Comparison of ENCODE assay signal across 17 mouse cellular contexts in the genomic region with DNA sequence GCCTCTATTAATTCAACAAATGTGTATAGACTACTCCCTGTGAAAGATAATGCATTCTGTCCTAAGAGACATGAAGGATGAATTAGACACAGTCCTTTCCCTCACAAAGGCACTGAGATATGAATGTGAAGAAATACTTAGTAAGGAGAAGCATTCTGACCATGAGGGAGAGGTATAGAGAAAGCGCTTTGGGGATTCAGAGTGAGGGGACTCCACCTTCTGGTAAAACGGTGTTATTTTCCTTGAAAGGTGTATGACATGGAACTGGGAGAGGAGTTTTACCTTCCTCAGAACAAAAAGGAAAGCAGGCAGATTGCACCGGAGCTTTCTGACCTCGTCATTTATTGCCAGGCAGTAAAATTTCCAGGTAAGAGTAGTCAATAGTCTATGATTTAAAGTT.
DNase-seq lines count a peak whose midpoint lies in the region; ATAC-seq and TF ChIP-seq lines count a peak whose summit lies in the region.
"Had no signal": no experiment of that assay in that cellular context is flagged by ENCODE, and none has a peak within 500 bp of the region (broad histone marks: within the 10 kb centered on the region; RNA-seq: fewer than 3 reads in every experiment).

No protein-coding gene starts in this region.

- no peaks in the 10 kb centered on the region for H3K4me1 ChIP-seq in forebrain, embryonic 14.5 days (ENCODE audit: control insufficient read depth, insufficient read depth, low read length)
- H3K4me1 ChIP-seq in forebrain, embryonic 10.5 days, result peaks cover 5% of the 10 kb centered on the region
- no peaks in the 10 kb centered on the region for H3K4me1 ChIP-seq in intestine, postnatal 0 days (replicated peaks; ENCODE audit: control insufficient read depth, insufficient read depth, low read length)
- no peaks in the 10 kb centered on the region for H3K4me1 ChIP-seq in intestine, embryonic 16.5 days (ENCODE audit: control insufficient read depth, insufficient read depth, low read length)
- H3K4me1 ChIP-seq in midbrain, embryonic 14.5 days (ENCODE audit: control insufficient read depth, insufficient read depth, low read length), result no peaks in the 10 kb centered on the region
- H3K4me1 ChIP-seq in midbrain, embryonic 11.5 days (ENCODE audit: control insufficient read depth, insufficient read depth, low read length), result no peaks in the 10 kb centered on the region
- H3K4me1 ChIP-seq in cerebellum, adult 2 months (ENCODE audit: control insufficient read depth, insufficient read depth, low read length), result no peaks in the 10 kb centered on the region
- H3K4me1 ChIP-seq: hindbrain, embryonic 12.5 days; intestine, embryonic 15.5 days had no signal

- peak; percentile 63 for TF ChIP-seq CTCF in intestine, postnatal 0 days (IDR thresholded peaks at IDR 0.05; ENCODE audit: low read depth)
- no peak for TF ChIP-seq CTCF in cerebellum, adult 2 months (IDR thresholded peaks at IDR 0.05; ENCODE audit: borderline replicate concordance, insufficient read depth, low read depth, low read length)

- H3K27ac ChIP-seq in forebrain, embryonic 14.5 days (ENCODE audit: low read depth, low read length), result no peak overlapping the region
- no peak overlapping the region for H3K27ac ChIP-seq in forebrain, embryonic 10.5 days
- H3K27ac ChIP-seq in intestine, postnatal 0 days (ENCODE audit: low read depth, low read length), result no peak overlapping the region
- H3K27ac ChIP-seq in intestine, embryonic 16.5 days (ENCODE audit: low read length), result no peak overlapping the region
- no peak overlapping the region for H3K27ac ChIP-seq in midbrain, embryonic 14.5 days (replicated peaks; ENCODE audit: low read depth, low read length)
- no peak overlapping the region for H3K27ac ChIP-seq in midbrain, embryonic 11.5 days (ENCODE audit: low read depth, low read length)
- H3K27ac ChIP-seq in cerebellum, adult 2 months (ENCODE audit: insufficient read depth, low read length), result no peak overlapping the region
- H3K27ac ChIP-seq: embryonic facial prominence, embryonic 15.5 days; hindbrain, embryonic 12.5 days; intestine, embryonic 15.5 days; kidney, embryonic 15.5 days; limb, embryonic 15.5 days had no signal

- no peak overlapping the region for H3K4me2 ChIP-seq in forebrain, embryonic 14.5 days (ENCODE audit: low read length)
- H3K4me2 ChIP-seq in intestine, postnatal 0 days (replicated peaks; ENCODE audit: low read depth), result no peak overlapping the region
- no peak overlapping the region for H3K4me2 ChIP-seq in intestine, embryonic 16.5 days (ENCODE audit: low read depth, low read length)
- H3K4me2 ChIP-seq in midbrain, embryonic 14.5 days (ENCODE audit: low read length), result no peak overlapping the region
- no peak overlapping the region for H3K4me2 ChIP-seq in midbrain, embryonic 11.5 days
- H3K4me2 ChIP-seq: embryonic facial prominence, embryonic 15.5 days; hindbrain, embryonic 12.5 days; intestine, embryonic 15.5 days; kidney, embryonic 15.5 days; limb, embryonic 15.5 days had no signal

- H3K36me3 ChIP-seq in forebrain, embryonic 14.5 days (ENCODE audit: control insufficient read depth, insufficient read depth, low read length), result no peaks in the 10 kb centered on the region
- H3K36me3 ChIP-seq in forebrain, embryonic 10.5 days (replicated peaks), result no peaks in the 10 kb centered on the region
- no peaks in the 10 kb centered on the region for H3K36me3 ChIP-seq in intestine, postnatal 0 days (ENCODE audit: control insufficient read depth, insufficient read depth)
- H3K36me3 ChIP-seq in intestine, embryonic 16.5 days (ENCODE audit: control insufficient read depth, insufficient read depth, low read length), result no peaks in the 10 kb centered on the region
- no peaks in the 10 kb centered on the region for H3K36me3 ChIP-seq in midbrain, embryonic 14.5 days (ENCODE audit: control insufficient read depth, insufficient read depth, low read length)
- no peaks in the 10 kb centered on the region for H3K36me3 ChIP-seq in midbrain, embryonic 11.5 days (ENCODE audit: control insufficient read depth, insufficient read depth, low read length)
- H3K36me3 ChIP-seq: embryonic facial prominence, embryonic 15.5 days; hindbrain, embryonic 12.5 days; intestine, embryonic 15.5 days; kidney, embryonic 15.5 days had no signal

- H3K4me3 ChIP-seq in forebrain, embryonic 14.5 days (ENCODE audit: low read depth, low read length), result no peak overlapping the region
- H3K4me3 ChIP-seq in forebrain, embryonic 10.5 days, result no peak overlapping the region
- H3K4me3 ChIP-seq in intestine, postnatal 0 days (ENCODE audit: low read depth, low read length), result no peak overlapping the region
- H3K4me3 ChIP-seq in intestine, embryonic 16.5 days (ENCODE audit: low read length), result no peak overlapping the region
- H3K4me3 ChIP-seq in midbrain, embryonic 14.5 days (replicated peaks; ENCODE audit: low read depth, low read length), result no peak overlapping the region
- no peak overlapping the region for H3K4me3 ChIP-seq in midbrain, embryonic 11.5 days (ENCODE audit: low read depth, low read length)
- no peak overlapping the region for H3K4me3 ChIP-seq in cerebellum, adult 2 months (replicated peaks; ENCODE audit: insufficient read depth, low read depth, low read length)
- H3K4me3 ChIP-seq: embryonic facial prominence, embryonic 15.5 days; hindbrain, embryonic 12.5 days; intestine, embryonic 15.5 days; kidney, embryonic 15.5 days; limb, embryonic 15.5 days had no signal

- H3K9ac ChIP-seq in forebrain, embryonic 14.5 days (ENCODE audit: low read length), result no peak overlapping the region
- no peak overlapping the region for H3K9ac ChIP-seq in intestine, postnatal 0 days (ENCODE audit: low read depth, low read length)
- H3K9ac ChIP-seq in intestine, embryonic 16.5 days (ENCODE audit: low read depth, low read length), result no peak overlapping the region
- H3K9ac ChIP-seq in midbrain, embryonic 14.5 days (replicated peaks; ENCODE audit: low read length), result no peak overlapping the region
- no peak overlapping the region for H3K9ac ChIP-seq in midbrain, embryonic 11.5 days (ENCODE audit: low read length)
- H3K9ac ChIP-seq: embryonic facial prominence, embryonic 15.5 days; hindbrain, embryonic 12.5 days; intestine, embryonic 15.5 days; kidney, embryonic 15.5 days; limb, embryonic 15.5 days had no signal

- no peaks in the 10 kb centered on the region for H3K27me3 ChIP-seq in forebrain, embryonic 14.5 days (replicated peaks; ENCODE audit: control insufficient read depth, insufficient read depth, low read length)
- H3K27me3 ChIP-seq in forebrain, embryonic 10.5 days (ENCODE audit: poor library complexity, severe bottlenecking), result no peaks in the 10 kb centered on the region
- no peaks in the 10 kb centered on the region for H3K27me3 ChIP-seq in intestine, postnatal 0 days (replicated peaks; ENCODE audit: control insufficient read depth, insufficient read depth, low read length)
- no peaks in the 10 kb centered on the region for H3K27me3 ChIP-seq in intestine, embryonic 16.5 days (replicated peaks; ENCODE audit: control insufficient read depth, insufficient read depth, low read length)
- H3K27me3 ChIP-seq in midbrain, embryonic 14.5 days (ENCODE audit: control insufficient read depth, insufficient read depth, low read length), result no peaks in the 10 kb centered on the region
- no peaks in the 10 kb centered on the region for H3K27me3 ChIP-seq in midbrain, embryonic 11.5 days (ENCODE audit: control insufficient read depth, insufficient read depth, low read length)
- no peaks in the 10 kb centered on the region for H3K27me3 ChIP-seq in cerebellum, adult 2 months (ENCODE audit: control insufficient read depth, insufficient read depth, low read length)
- H3K27me3 ChIP-seq: embryonic facial prominence, embryonic 15.5 days; hindbrain, embryonic 12.5 days; intestine, embryonic 15.5 days; kidney, embryonic 15.5 days; limb, embryonic 15.5 days had no signal

- TF ChIP-seq POLR2A in cerebellum, adult 2 months (IDR thresholded peaks at IDR 0.05; ENCODE audit: borderline replicate concordance, insufficient read depth, low read length), result no peak

- no peak for ATAC-seq in forebrain, embryonic 14.5 days
- ATAC-seq in intestine, postnatal 0 days, result no peak
- no peak for ATAC-seq in intestine, embryonic 16.5 days
- ATAC-seq in midbrain, embryonic 14.5 days (ENCODE audit: low FRiP score, low TSS enrichment), result no peak
- ATAC-seq in midbrain, embryonic 11.5 days (ENCODE audit: low FRiP score), result no peak
- ATAC-seq: intestine, embryonic 15.5 days had no signal

- no peaks in the 10 kb centered on the region for H3K9me3 ChIP-seq in forebrain, embryonic 14.5 days (replicated peaks; ENCODE audit: control insufficient read depth, low read length)
- H3K9me3 ChIP-seq in forebrain, embryonic 10.5 days, result no peaks in the 10 kb centered on the region
- no peaks in the 10 kb centered on the region for H3K9me3 ChIP-seq in intestine, postnatal 0 days (ENCODE audit: control insufficient read depth)
- no peaks in the 10 kb centered on the region for H3K9me3 ChIP-seq in intestine, embryonic 16.5 days (ENCODE audit: control insufficient read depth, low read length)
- no peaks in the 10 kb centered on the region for H3K9me3 ChIP-seq in midbrain, embryonic 14.5 days (ENCODE audit: control insufficient read depth, low read length)
- no peaks in the 10 kb centered on the region for H3K9me3 ChIP-seq in midbrain, embryonic 11.5 days (ENCODE audit: control insufficient read depth, low read length)
- H3K9me3 ChIP-seq: embryonic facial prominence, embryonic 15.5 days; hindbrain, embryonic 12.5 days; intestine, embryonic 15.5 days; kidney, embryonic 15.5 days; limb, embryonic 15.5 days had no signal

- peak; percentile 14 for DNase-seq in forebrain, embryonic 14.5 days (ENCODE audit: low spot score)
- DNase-seq in forebrain, embryonic 10.5 days (ENCODE audit: extremely low spot score, low spot score), result no peak
- DNase-seq in midbrain, embryonic 14.5 days, result peak; percentile 24
- no peak for DNase-seq in midbrain, embryonic 11.5 days (ENCODE audit: low spot score, missing footprints)
- peak; percentile 33 for DNase-seq in induced T-regulatory cell, adult 2 months (ENCODE audit: low read depth)
- no peak for DNase-seq in cerebellum, adult 2 months
- DNase-seq: gastrocnemius, postnatal 10 days; heart, adult 18-20 months; lung, postnatal 4 days; thymus, postnatal 4 days had no signal

- 72% methylated on average over 4 of the region's 4 CpGs for WGBS in forebrain, embryonic 14.5 days
- WGBS in forebrain, embryonic 10.5 days, result 64% methylated on average over 4 of the region's 4 CpGs
- 34% methylated on average over 4 of the region's 4 CpGs for WGBS in intestine, postnatal 0 days
- WGBS in intestine, embryonic 16.5 days, result 37% methylated on average over 4 of the region's 4 CpGs
- 72% methylated on average over 4 of the region's 4 CpGs for WGBS in midbrain, embryonic 14.5 days
- WGBS in midbrain, embryonic 11.5 days, result 72% methylated on average over 4 of the region's 4 CpGs
- WGBS in cerebellum, adult 2 months, result 64% methylated on average over 4 of the region's 4 CpGs

Comparison
In these comparisons a context has a peak if more than half of its experiments do, and no peak if none do; other contexts are left out.
1. DNase-seq: peak in forebrain, embryonic 14.5 days (single experiment), midbrain, embryonic 14.5 days (single experiment) and induced T-regulatory cell, adult 2 months (single experiment); none in forebrain, embryonic 10.5 days (single experiment), midbrain, embryonic 11.5 days (single experiment) and cerebellum, adult 2 months (0 of 2).